Mouse (Mus musculus) right cerebral cortex, postnatal 14 days (tissue): ENCODE measurements around the gene Rack1.

Experiments
- DNase-seq: peaks from one replicate; pipeline ENCODE4 v3.0.0; 2022

Rack1 gene

DNA sequence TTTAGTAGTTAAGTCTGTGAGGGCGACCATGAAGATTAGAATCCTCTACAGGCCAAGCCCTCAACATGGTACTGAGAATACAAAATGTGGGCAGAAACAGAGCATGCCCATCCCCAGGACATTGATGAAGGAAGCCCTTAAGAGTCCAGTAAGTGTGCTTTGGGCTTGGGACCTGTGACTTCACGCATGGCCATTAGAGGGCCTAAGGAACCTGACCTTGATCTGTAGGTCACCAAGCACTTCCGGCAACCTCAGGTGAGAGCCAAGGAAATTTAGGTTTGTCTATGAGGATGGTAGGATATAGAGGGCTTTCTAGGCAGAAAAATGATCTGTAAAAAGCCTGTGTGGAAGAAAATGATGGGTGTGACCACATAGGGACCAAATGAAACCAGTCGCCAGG is 3.8 kb upstream of the Rack1 start:
- DNase-seq = no peak

DNA sequence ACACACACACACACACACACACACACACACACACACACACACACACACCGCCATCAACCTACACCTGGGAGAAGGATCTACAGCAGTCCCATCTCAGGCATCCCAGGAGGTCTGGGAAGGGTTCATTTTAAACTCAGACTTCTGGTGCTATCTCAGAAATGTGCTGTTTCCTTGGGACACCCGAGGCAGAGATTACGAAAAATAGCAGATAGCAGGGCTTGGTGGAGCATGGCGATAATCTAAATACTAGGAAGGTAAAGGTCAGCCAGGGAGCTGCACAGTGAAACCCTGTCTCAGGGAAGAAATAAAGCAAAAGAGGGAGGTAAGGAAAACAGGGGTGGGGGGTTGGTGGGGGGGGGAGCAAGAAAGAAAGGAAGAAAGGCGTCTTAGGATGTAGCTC is 2.8 kb upstream of the Rack1 start:
- DNase-seq = no peak

- DNase-seq = no peak
These were observed 1.8 kb upstream of the Rack1 start for GRCm38 (mm10) chr11:48798308-48798707.

DNA sequence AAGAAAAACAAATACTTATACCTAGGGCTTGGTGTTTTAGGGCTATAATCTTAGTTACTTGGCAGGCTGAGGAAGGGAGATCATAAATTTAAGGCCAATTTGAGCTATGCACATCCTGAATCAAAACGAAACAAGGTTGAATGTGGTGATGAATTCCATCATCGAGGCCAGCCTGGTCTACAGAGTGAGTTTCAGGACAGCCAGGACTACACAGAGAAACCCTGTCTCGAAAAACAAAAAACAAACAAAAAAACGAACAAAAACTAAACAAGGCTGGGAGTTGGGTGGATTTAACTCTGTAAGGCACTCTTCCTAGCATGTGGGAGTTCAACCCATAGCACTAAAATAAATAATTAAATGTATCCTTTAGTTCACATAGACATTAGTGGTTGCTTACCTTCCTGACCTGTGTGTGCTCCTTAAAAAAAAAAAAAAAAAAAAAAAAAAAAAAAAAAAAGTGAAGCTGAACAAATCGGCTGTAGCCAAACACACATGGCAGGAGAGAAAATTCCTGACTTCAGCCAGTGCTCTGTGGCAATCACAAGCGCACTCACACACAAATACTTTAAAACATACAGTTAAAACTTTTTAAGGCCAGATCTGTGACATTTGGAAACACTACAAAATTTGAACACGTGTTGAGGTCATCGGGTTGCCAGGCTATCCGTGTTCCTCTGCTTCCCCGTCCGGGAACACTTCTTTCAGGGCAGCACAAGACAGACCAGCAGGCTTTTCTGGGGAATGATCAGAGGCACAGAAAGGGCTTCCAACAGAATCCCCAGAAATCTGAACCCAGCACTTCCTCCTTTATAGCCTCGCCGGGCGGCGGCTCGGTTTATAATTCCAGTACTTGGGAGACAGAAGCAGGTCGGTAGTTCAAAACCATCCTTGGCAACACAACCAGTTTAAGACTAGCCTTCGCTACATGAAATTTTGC is 880 bp upstream of the Rack1 start:
- no peak for DNase-seq

- no peak for DNase-seq
These were observed 2.0 kb downstream of the Rack1 start for GRCm38 (mm10) chr11:48801831-48802772.

- DNase-seq = no peak
These were observed 3.9 kb downstream of the Rack1 start for GRCm38 (mm10) chr11:48803988-48804387.

DNA sequence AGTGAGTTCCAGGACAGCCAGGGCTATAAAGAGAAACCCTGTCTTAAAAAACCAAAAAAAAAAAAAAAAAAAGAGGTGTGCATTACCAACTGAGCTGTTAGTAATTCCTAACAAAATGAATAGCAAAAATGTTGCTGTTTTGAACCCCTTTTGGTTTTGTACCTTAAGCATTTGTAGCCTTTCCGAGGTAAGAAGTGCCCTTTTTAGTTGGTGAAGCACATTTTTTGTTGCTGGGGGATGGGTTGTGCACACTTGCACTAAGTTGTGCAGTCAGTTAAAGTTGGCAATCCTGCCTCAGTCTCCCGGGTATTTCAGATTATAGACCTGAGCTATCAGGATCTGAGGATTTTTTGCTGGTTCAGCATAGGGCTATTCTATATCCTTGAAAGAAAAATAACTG is 4.8 kb downstream of the Rack1 start:
- DNase-seq = no peak

DNA sequence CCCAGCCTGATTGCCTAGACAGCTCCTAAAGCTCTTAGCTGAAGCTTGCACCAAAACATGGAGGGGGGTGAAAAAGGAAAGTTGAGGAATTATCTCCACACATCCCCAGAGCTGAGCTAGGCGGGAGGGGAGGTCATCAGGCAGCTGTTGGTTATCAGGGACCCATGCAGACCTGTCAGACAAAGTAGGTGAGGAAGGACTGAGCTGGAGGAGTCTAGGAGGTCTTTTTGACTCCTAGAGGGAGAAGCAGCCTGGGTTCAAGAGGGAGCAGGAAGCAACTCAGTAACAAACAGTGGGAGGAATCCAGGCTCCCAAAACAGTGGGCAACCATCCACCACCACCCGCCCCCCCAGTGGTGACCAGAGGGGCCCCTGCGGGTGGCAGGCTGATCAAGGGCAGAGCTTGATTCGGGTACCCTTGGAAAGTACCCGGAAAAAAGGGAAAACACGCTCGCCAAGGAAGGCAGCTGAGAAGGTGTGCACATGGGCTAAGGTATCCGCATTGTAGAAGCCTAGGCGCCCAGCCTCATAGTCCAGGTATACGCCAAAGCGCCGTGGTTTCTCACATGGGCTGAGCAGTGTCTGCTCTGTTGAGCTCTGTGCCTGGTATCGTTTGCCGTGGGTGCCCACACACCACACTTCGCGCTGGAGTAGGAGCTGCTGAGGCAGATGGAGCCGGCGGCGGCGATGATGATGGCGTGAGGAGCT is 6.9 kb downstream of the Rack1 start:
- DNase-seq = peak; percentile 35

- DNase-seq = no peak
These were observed 7.6 kb downstream of the Rack1 start for GRCm38 (mm10) chr11:48807563-48808303.

DNA sequence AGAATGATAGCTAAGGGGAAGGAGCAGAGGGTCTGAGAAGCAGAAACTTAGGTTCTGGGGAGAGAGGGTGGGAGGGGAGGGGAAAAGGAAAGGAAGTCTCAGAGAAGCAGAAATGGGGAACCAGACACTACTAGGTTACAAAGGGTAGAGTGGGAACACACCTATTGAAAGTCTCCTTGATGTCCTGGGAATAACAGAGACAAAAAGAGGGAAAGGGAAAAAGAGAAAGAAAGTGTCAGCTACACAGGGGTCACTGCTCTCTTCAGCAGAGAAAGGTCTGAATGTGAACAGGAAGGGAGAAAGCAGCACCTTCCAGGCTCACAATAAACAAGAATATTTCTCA is 8.1 kb downstream of the Rack1 start:
- no peak for DNase-seq

- DNase-seq = peak; percentile 18
These were observed 8.8 kb downstream of the Rack1 start for GRCm38 (mm10) chr11:48808737-48809433.

DNA sequence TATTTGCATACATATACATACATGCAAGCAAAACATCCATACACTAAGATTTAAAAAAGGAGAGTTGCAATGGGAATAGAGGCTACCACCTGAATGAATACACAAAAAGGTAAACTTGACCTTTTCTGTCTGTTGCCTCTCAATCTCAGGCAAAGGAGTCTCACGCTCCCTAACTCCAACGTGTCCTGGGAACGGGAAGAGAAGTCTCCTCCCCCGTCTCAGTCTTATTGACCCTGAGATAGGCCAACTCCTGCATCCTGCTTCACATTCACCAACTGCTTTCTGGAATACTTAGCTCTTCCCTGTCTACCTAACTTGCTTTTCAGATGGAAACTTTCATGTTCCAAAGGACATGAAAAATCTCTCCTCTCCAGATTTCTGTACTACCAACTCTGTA is 9.3 kb downstream of the Rack1 start:
- no peak for DNase-seq

- no peak for DNase-seq
These were observed 10.0 kb downstream of the Rack1 start for GRCm38 (mm10) chr11:48810142-48810541.

DNA sequence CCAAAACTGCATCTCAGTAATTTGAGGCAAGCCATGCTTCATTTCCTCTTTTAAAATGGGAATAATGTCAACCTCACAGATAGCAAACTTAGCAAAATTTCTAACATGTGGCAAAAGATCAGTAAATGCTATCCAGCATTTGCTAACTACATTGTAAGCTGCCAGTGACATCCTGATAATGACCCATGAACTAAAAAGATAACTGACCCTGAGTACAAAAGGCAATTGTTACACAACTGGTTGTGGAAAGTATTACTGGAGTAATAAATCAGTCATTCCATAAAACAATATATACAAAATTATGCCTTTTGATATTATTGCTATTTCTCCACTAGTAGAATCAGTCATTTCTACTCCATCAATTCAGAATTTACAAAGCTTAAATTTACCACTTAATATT is 13.7 kb downstream of the Rack1 start:
- no peak for DNase-seq

- no peak for DNase-seq
These were observed 15.7 kb downstream of the Rack1 start for GRCm38 (mm10) chr11:48815851-48816250.

GRCm38 (mm10) chr11:48816281-48816781 is 16.2 kb downstream of the Rack1 start:
- DNase-seq = peak; percentile 62

- DNase-seq = peak; percentile 99
These were observed 16.9 kb downstream of the Rack1 start, which contains the start of gene Trim41 for GRCm38 (mm10) chr11:48816800-48817665. Trim41 (minus strand) TSS chr11:48817353.

DNA sequence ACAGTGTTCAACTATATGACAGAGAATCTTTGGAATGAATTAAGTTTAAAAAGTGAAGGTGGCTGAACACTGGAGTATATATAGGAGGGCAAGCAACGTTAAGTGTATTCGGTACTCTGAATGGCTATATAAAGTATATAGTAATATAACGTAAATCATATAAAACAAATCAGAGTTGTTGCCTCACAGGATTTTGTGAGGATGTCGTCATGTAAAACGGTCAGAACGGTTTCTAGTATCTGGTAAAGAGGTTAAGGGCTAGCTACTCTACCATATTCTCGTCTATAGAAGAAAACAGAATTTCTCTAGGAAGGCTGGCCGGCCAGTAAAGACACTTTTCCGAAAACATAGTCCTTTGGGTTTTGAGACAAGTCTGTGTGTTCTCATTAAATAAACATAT is 17.7 kb downstream of the Rack1 start:
- no peak for DNase-seq

GRCm38 (mm10) chr11:48818346-48818745 is 18.2 kb downstream of the Rack1 start:
- DNase-seq = peak; percentile 72

- no peak for DNase-seq
These were observed 19.6 kb downstream of the Rack1 start for GRCm38 (mm10) chr11:48819614-48820307.
